Mouse (Mus musculus) heart, adult 2 months (tissue): ENCODE measurements at regions not wholly inside any gene's neighbourhood (a gene's known extent, or its start where the extent isn't known, plus 50 kb on each side); places are given as distances from the start of the nearest gene placed in this dataset.

Experiments used
- CTCF ChIP-seq: fragments of 200-600 bp; IDR thresholded peaks from 2 replicates; pipeline ENCODE4 v1.8.1; 2022; ENCODE audit warnings: antibody characterized with exemption, mild to moderate bottlenecking, moderate library complexity
- EP300 ChIP-seq: fragments of 200-500 bp; IDR thresholded peaks from 2 replicates; pipeline ENCODE4 v1.6.1; 2011; ENCODE audit warnings: low read depth, low read length, control low read depth; ENCODE audit not compliant: insufficient read depth
- POLR2A ChIP-seq: fragments of 200-500 bp; IDR thresholded peaks from 2 replicates; pipeline ENCODE4 v1.6.1; 2011; ENCODE audit warnings: mild to moderate bottlenecking, low read depth, low read length, control low read depth; ENCODE audit not compliant: insufficient read depth

DNA sequence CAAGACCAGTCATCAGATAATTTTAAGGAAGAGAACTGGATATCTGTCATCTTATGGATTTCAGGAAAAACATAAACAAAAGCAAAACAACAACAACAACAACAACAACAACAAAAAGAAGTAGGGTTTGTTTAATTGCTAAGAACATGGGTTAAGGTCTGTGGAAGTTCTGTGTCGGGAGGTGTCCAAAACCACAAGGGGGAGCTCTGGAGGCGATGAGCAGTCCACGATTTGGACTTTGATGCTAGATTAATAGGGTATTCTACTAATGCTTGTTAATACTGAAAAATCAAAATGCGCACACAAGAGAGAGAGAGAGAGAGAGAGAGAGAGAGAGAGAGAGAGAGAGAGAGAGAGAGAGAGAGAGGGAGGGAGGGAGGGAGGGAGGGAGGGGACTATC, 692.0 kb upstream of the Car10 start:
- TF ChIP-seq POLR2A: no peak
- TF ChIP-seq CTCF: peak; percentile 26; the same call in 1 of the 2 replicates
- no peak for TF ChIP-seq EP300
